Mouse (Mus musculus) brown adipose tissue, adult 24 weeks (tissue): ENCODE measurements around the gene Sigirr. TPM values are rescaled to one million over a fixed set of nuclear protein-coding genes. Genes with fewer than 3 reads are reported as not detected.

Experiments used
- H3K27ac ChIP-seq: fragments of 200-500 bp; replicated peaks from 2 replicates; pipeline ENCODE4 v1.5.1; 2012; ENCODE audit warnings: low read depth, mild to moderate bottlenecking, low read length
- H3K4me1 ChIP-seq: fragments of 200-500 bp; 2 replicates; pipeline ENCODE4 v1.6.1; 2012; ENCODE audit warnings: low read length, mixed read lengths; ENCODE audit not compliant: control insufficient read depth, insufficient read depth, insufficient read length
- H3K4me3 ChIP-seq: fragments of 200-500 bp; 2 replicates; pipeline ENCODE4 v1.5.1; 2012; ENCODE audit warnings: low read depth, mild to moderate bottlenecking, low read length, moderate library complexity; ENCODE audit not compliant: insufficient read depth
- polyA plus RNA-seq: library from polyadenylated mRNA; stranded (reverse); fragments of >200 nt; gene quantifications from 2 replicates; pipeline ENCODE4 v1.2.4, GENCODE M21; 2012; ENCODE audit not compliant: missing spikeins, insufficient read depth, insufficient read length

The Sigirr gene
- polyA plus RNA-seq, 1 experiment = 1.1 TPM

GRCm38 (mm10) chr7:141058601-141059341 is 41.6 kb downstream of the Sigirr start:
- Histone ChIP-seq H3K27ac (no peak overlapping the region), H3K4me3 (no peak overlapping the region), H3K4me1 (no peaks in the 10 kb centered on the region)

GRCm38 (mm10) chr7:141057541-141057940 is 42.8 kb downstream of the Sigirr start:
- H3K27ac ChIP-seq = no peak overlapping the region
- no peak overlapping the region for H3K4me3 ChIP-seq
- no peaks in the 10 kb centered on the region for H3K4me1 ChIP-seq

- H3K4me3 ChIP-seq = no peak overlapping the region
- H3K4me1 ChIP-seq = no peaks in the 10 kb centered on the region
- no peak overlapping the region for H3K27ac ChIP-seq
Observed at GRCm38 (mm10) chr7:141056976-141057375, 43.4 kb downstream of the Sigirr start.

GRCm38 (mm10) chr7:141055785-141056184 is 44.6 kb downstream of the Sigirr start:
- Histone ChIP-seq H3K27ac (no peak overlapping the region), H3K4me1 (no peaks in the 10 kb centered on the region), H3K4me3 (no peak overlapping the region)

- H3K27ac ChIP-seq = no peak overlapping the region
- no peak overlapping the region for H3K4me3 ChIP-seq
- no peaks in the 10 kb centered on the region for H3K4me1 ChIP-seq
Observed at GRCm38 (mm10) chr7:141052421-141052820, 48.0 kb downstream of the Sigirr start.

GRCm38 (mm10) chr7:141052016-141052415 is 48.4 kb downstream of the Sigirr start:
- no peak overlapping the region for H3K4me3 ChIP-seq
- H3K27ac ChIP-seq = no peak overlapping the region
- peaks cover 1% of the 10 kb centered on the region; the same call in 1 of the 2 replicates for H3K4me1 ChIP-seq

GRCm38 (mm10) chr7:141051060-141051685 is 49.2 kb downstream of the Sigirr start:
- no peak overlapping the region for H3K27ac ChIP-seq
- H3K4me3 ChIP-seq = no peak overlapping the region
- peaks cover 7% of the 10 kb centered on the region; the same call in 1 of the 2 replicates for H3K4me1 ChIP-seq

- H3K4me1 ChIP-seq = peaks cover 7% of the 10 kb centered on the region; the same call in 1 of the 2 replicates
- no peak overlapping the region for H3K27ac ChIP-seq
- no peak overlapping the region for H3K4me3 ChIP-seq
Observed at GRCm38 (mm10) chr7:141049326-141049725, 51.0 kb downstream of the Sigirr start.

GRCm38 (mm10) chr7:141048226-141049218 is 51.9 kb downstream of the Sigirr start:
- peak overlapping the region; percentile 86 for H3K27ac ChIP-seq
- H3K4me3 ChIP-seq = peak overlapping the region; percentile 45
- peaks cover 7% of the 10 kb centered on the region; the same call in 1 of the 2 replicates for H3K4me1 ChIP-seq

GRCm38 (mm10) chr7:141047581-141048225 is 52.7 kb downstream of the Sigirr start:
- peaks cover 7% of the 10 kb centered on the region; the same call in 1 of the 2 replicates for H3K4me1 ChIP-seq
- peak overlapping the region; percentile 95 for H3K27ac ChIP-seq
- H3K4me3 ChIP-seq = peak overlapping the region; percentile 45

- H3K4me3 ChIP-seq = peak overlapping the region; percentile 28
- peak overlapping the region; percentile 95 for H3K27ac ChIP-seq
- H3K4me1 ChIP-seq = peaks cover 7% of the 10 kb centered on the region; the same call in 1 of the 2 replicates
Observed at GRCm38 (mm10) chr7:141046931-141047580, 53.3 kb downstream of the Sigirr start.

- Histone ChIP-seq H3K27ac (no peak overlapping the region), H3K4me3 (no peak overlapping the region), H3K4me1 (peaks cover 7% of the 10 kb centered on the region; the same call in 1 of the 2 replicates)
Observed at GRCm38 (mm10) chr7:141042539-141042938, 57.8 kb downstream of the Sigirr start.

GRCm38 (mm10) chr7:141041661-141042060 is 58.7 kb downstream of the Sigirr start:
- Histone ChIP-seq H3K4me3 (no peak overlapping the region), H3K27ac (peak overlapping the region; percentile 54), H3K4me1 (peaks cover 2% of the 10 kb centered on the region; the same call in 1 of the 2 replicates)
